Mouse (Mus musculus) CH12.LX (cell line): Measurements from ENCODE around the gene Tspan13. TPM values are rescaled to one million over a fixed set of nuclear protein-coding genes. Genes with fewer than 3 reads are reported as not detected.

Experiments
- DNase-seq: peaks from one replicate; pipeline ENCODE4 v3.0.0-alpha.2; 2013; ENCODE audit errors: extremely low read depth
- H3K27ac ChIP-seq: 2 replicates; pipeline ENCODE4 v1.5.1; 2012; ENCODE audit warnings: low read depth, mild to moderate bottlenecking, control low read depth, moderate library complexity; ENCODE audit not compliant: insufficient read depth
- H3K27me3 ChIP-seq: replicated peaks from 2 replicates; pipeline ENCODE3; 2012; ENCODE audit warnings: inconsistent platforms
- H3K36me3 ChIP-seq, 2 experiments: replicated peaks in 1 of 2; 2 replicates each; pipeline versions ENCODE3 to v1.6.1; 2012; ENCODE audit warnings: inconsistent platforms in 1 of 2, low read length in 1 of 2, mild to moderate bottlenecking in 1 of 2, mixed read lengths in 1 of 2, moderate library complexity in 1 of 2; ENCODE audit not compliant: control insufficient read depth in 1 of 2, insufficient read depth in 1 of 2
- H3K4me1 ChIP-seq, 2 experiments: 2 replicates each; pipeline ENCODE4 v1.6.1; 2012; ENCODE audit warnings: inconsistent platforms in 1 of 2, moderate library complexity in 1 of 2; ENCODE audit not compliant: insufficient read depth in 2 of 2, control insufficient read depth in 1 of 2
- H3K4me2 ChIP-seq: 2 replicates; pipeline ENCODE4 v1.6.1; 2012; ENCODE audit warnings: low read depth, mild to moderate bottlenecking, control low read depth; ENCODE audit not compliant: poor library complexity, insufficient read depth, severe bottlenecking
- H3K4me3 ChIP-seq, 3 experiments: fragments of 150-350 bp in 1 of 3; sonication (generic) in 1 of 3; replicated peaks in 1 of 3; 2 replicates each; pipeline versions ENCODE3 to v1.5.1; 2011 to 2012; ENCODE audit warnings: low read depth in 2 of 3, low read length in 2 of 3, mild to moderate bottlenecking in 2 of 3, moderate library complexity in 2 of 3, control low read depth in 1 of 3, improper control_type of control experiment in 1 of 3, inconsistent platforms in 1 of 3, mixed read lengths in 1 of 3; ENCODE audit not compliant: poor library complexity in 1 of 3
- H3K79me2 ChIP-seq: replicated peaks from 2 replicates; pipeline ENCODE4 v1.6.1; 2012; ENCODE audit warnings: mild to moderate bottlenecking, moderate library complexity; ENCODE audit not compliant: control insufficient read depth, poor library complexity, insufficient read depth, severe bottlenecking; ENCODE audit errors: extremely low read depth
- H3K9ac ChIP-seq: 2 replicates; pipeline ENCODE4 v1.6.1; 2012; ENCODE audit warnings: low read depth, mild to moderate bottlenecking, control low read depth, moderate library complexity; ENCODE audit not compliant: insufficient read depth
- H3K9me3 ChIP-seq: replicated peaks from 2 replicates; pipeline ENCODE3; 2012; ENCODE audit warnings: low read length, inconsistent platforms, mixed read lengths
- CHD1 ChIP-seq: IDR thresholded peaks from 2 replicates; pipeline ENCODE4 v1.6.1; 2012; ENCODE audit warnings: low read depth, low read length, improper control_type of control experiment, inconsistent platforms
- CTCF ChIP-seq, 2 experiments: IDR thresholded peaks in 1 of 2; conservative IDR thresholded peaks in 1 of 2; 2 replicates each; pipeline ENCODE4 v1.5.1; 2011 to 2012; ENCODE audit warnings: low read depth in 2 of 2, low read length in 2 of 2, improper control_type of control experiment in 1 of 2, inconsistent platforms in 1 of 2, mild to moderate bottlenecking in 1 of 2, moderate library complexity in 1 of 2
- EP300 ChIP-seq: IDR thresholded peaks from 2 replicates; pipeline ENCODE4 v1.6.1; 2011; ENCODE audit warnings: low read length, improper control_type of control experiment
- HCFC1 ChIP-seq: IDR thresholded peaks from 2 replicates; pipeline ENCODE4 v1.6.1; 2012; ENCODE audit warnings: low read depth, mild to moderate bottlenecking, inconsistent platforms, low read length, improper control_type of control experiment
- IRF4 ChIP-seq: IDR thresholded peaks from 2 replicates; pipeline ENCODE4 v1.6.1; 2014; ENCODE audit warnings: low read depth, mild to moderate bottlenecking, inconsistent platforms, low read length, improper control_type of control experiment
- KAT2A ChIP-seq: IDR thresholded peaks from 2 replicates; pipeline ENCODE4 v1.6.1; 2012; ENCODE audit warnings: low read length, improper control_type of control experiment, inconsistent platforms; ENCODE audit not compliant: insufficient replicate concordance
- MAZ ChIP-seq: IDR thresholded peaks from 2 replicates; pipeline ENCODE4 v1.6.1; 2012; ENCODE audit warnings: low read depth, mild to moderate bottlenecking, inconsistent platforms, low read length, improper control_type of control experiment, moderate library complexity
- MEF2A ChIP-seq: IDR thresholded peaks from 2 replicates; pipeline ENCODE4 v1.6.1; 2014; ENCODE audit warnings: low read depth, mild to moderate bottlenecking, inconsistent platforms, low read length, improper control_type of control experiment, borderline replicate concordance
- MXI1 ChIP-seq: IDR thresholded peaks from 2 replicates; pipeline ENCODE4 v1.6.1; 2011; ENCODE audit warnings: mild to moderate bottlenecking, low read depth, low read length, improper control_type of control experiment
- MYC ChIP-seq: IDR thresholded peaks from 2 replicates; pipeline ENCODE4 v1.6.1; 2011; ENCODE audit warnings: low read depth, mild to moderate bottlenecking, improper control_type of control experiment, low read length
- NELFE ChIP-seq: IDR thresholded peaks from 2 replicates; pipeline ENCODE4 v1.6.1; 2011; ENCODE audit warnings: low read depth, low read length, improper control_type of control experiment
- NRF1 ChIP-seq: IDR thresholded peaks from 2 replicates; pipeline ENCODE4 v1.6.1; 2014; ENCODE audit warnings: low read depth, mild to moderate bottlenecking, inconsistent platforms, low read length, improper control_type of control experiment, moderate library complexity
- RCOR1 ChIP-seq: conservative IDR thresholded peaks from 2 replicates; pipeline ENCODE4 v1.6.1; 2012; ENCODE audit warnings: low read depth, mild to moderate bottlenecking, inconsistent platforms, low read length, improper control_type of control experiment
- SMC3 ChIP-seq: IDR thresholded peaks from 2 replicates; pipeline ENCODE4 v1.6.1; 2011; ENCODE audit warnings: low read depth, low read length, improper control_type of control experiment
- TBP ChIP-seq: conservative IDR thresholded peaks from 2 replicates; pipeline ENCODE4 v1.6.1; 2011; ENCODE audit warnings: low read depth, low read length, improper control_type of control experiment
- TCF12 ChIP-seq: IDR thresholded peaks from 2 replicates; pipeline ENCODE4 v1.6.1; 2014; ENCODE audit warnings: low read depth, mild to moderate bottlenecking, inconsistent platforms, low read length, improper control_type of control experiment
- USF1 ChIP-seq: IDR thresholded peaks from 2 replicates; pipeline ENCODE4 v1.6.1; 2014; ENCODE audit warnings: low read depth, mild to moderate bottlenecking, inconsistent platforms, low read length, improper control_type of control experiment
- USF2 ChIP-seq: conservative IDR thresholded peaks from 2 replicates; pipeline ENCODE4 v1.6.1; 2011; ENCODE audit warnings: low read depth, low read length, improper control_type of control experiment
- ZC3H11A ChIP-seq: IDR thresholded peaks from 2 replicates; pipeline ENCODE4 v1.6.1; 2012; ENCODE audit warnings: low read depth, mild to moderate bottlenecking, inconsistent platforms, low read length, improper control_type of control experiment
- dilution Hi-C: fragments of 300-500 bp; cut with MboI; formaldehyde crosslinking; loops from 2 replicates; pipeline ENCODE4 v1.14.3; 2020; ENCODE audit warnings: low sequenced_read_pairs; ENCODE audit not compliant: extremely low pct_unique_long_range_greater_than_20kb, extremely low pct_ligation_motif_present
- in situ Hi-C: fragments of 300-500 bp; cut with MboI; formaldehyde crosslinking; loops from 3 replicates; pipeline ENCODE4 v1.14.3; 2019; ENCODE audit warnings: low sequenced_read_pairs, low pct_ligation_motif_present, low pct_unique_long_range_greater_than_20kb, mixed read lengths
- polyA plus RNA-seq: library from polyadenylated mRNA; unstranded; fragments of >175 nt; gene quantifications from 2 replicates; pipeline ENCODE4 v1.2.1, GENCODE M21; 2012; ENCODE audit warnings: low read depth; ENCODE audit not compliant: insufficient read length
- total RNA-seq, 2 experiments: library from RNA; depleted of rRNA; stranded (reverse); fragments of 300-350 nt in 1 of 2; fragments of >200 nt in 1 of 2; gene quantifications; 2 replicates each; pipeline ENCODE4 v1.2.3; 2012 to 2014

Tspan13 gene
- total and polyA plus RNA-seq, 3 experiments: 16.6 to 28.9 (median 18.6) TPM

GRCm38 (mm10) chr12:36035501-36035900 is 6.8 kb downstream of the Tspan13 start:
- no peaks in the 10 kb centered on the region for H3K36me3 ChIP-seq
- in situ Hi-C loops: no loop called here
- H3K4me3 ChIP-seq: no peak overlapping the region
- DNase-seq: no peak
- peaks cover 3 to 16% of the 10 kb centered on the region in 2 experiments for H3K4me1 ChIP-seq
- no peak overlapping the region for H3K9ac ChIP-seq
- no peak overlapping the region for H3K4me2 ChIP-seq
- TF ChIP-seq HCFC1 (no peak), MXI1 (no peak), NRF1 (no peak), TCF12 (no peak), IRF4 (no peak), MEF2A (no peak), CHD1 (no peak), CTCF (conservative IDR thresholded peaks at IDR 0.05 in 1 of 2, IDR thresholded peaks at IDR 0.05 in 1 of 2; ENCODE audit: low read depth in 2 of 2, low read length in 2 of 2) (no peak), EP300 (no peak), MYC (no peak), ZC3H11A (no peak), SMC3 (no peak), RCOR1 (no peak), KAT2A (no peak), TBP (no peak), MAZ (no peak), USF2 (no peak), USF1 (no peak)
- H3K9me3 ChIP-seq: peaks cover 6% of the 10 kb centered on the region
- H3K27me3 ChIP-seq: no peaks in the 10 kb centered on the region
- H3K79me2 ChIP-seq: peaks cover 7% of the 10 kb centered on the region
- H3K27ac ChIP-seq: no peak overlapping the region
- dilution Hi-C loops: no loop called here

DNA sequence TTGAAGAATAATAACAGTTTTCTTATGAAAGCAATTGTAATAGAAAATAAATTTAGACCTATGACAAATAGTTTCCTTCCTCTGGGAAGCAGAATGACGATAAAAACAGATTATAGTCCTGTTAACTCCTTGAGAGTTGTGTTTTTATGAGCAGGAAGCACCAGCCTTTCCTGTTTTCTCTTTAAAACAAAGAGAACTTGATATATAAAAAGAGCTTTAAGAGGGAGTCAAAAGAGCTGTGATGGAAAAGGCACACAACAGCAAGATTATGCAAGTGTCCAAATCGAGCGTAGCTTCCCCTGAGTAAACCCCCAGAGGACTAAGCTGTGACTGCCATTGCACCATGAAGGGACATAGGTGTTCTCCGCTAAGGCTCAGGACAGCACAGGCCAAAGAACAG is 9.9 kb downstream of the Tspan13 start:
- peaks cover 9 to 17% of the 10 kb centered on the region in 2 experiments for H3K4me1 ChIP-seq
- dilution Hi-C loops (no loop called here), in situ Hi-C loops (no loop called here)
- H3K9me3 ChIP-seq: peaks cover 6% of the 10 kb centered on the region
- no peaks in the 10 kb centered on the region for H3K36me3 ChIP-seq
- no peak for DNase-seq
- H3K4me2 ChIP-seq: no peak overlapping the region
- no peak overlapping the region for H3K4me3 ChIP-seq
- no peak overlapping the region for H3K27ac ChIP-seq
- TF ChIP-seq USF2 (no peak), NELFE (no peak)
- TF ChIP-seq, all 38 proteins: peak for 0
- peaks cover 8% of the 10 kb centered on the region for H3K79me2 ChIP-seq
- H3K9ac ChIP-seq: no peak overlapping the region
- H3K27me3 ChIP-seq: no peaks in the 10 kb centered on the region
